Mouse (Mus musculus): ENCODE results near the gene Cd200. TPM values are rescaled to one million over a fixed set of nuclear protein-coding genes. Genes with fewer than 3 reads are reported as not detected.
"Not testable (repeated sequence)": the region's sequence is repeated elsewhere in the genome, so short reads cannot be mapped to it uniquely, and the experiment has no call there.

Gene Cd200
- polyA plus RNA-seq (2012; rRNA removed): 30.2 and 54.1 TPM in 2 replicates

- no peak for DNase-seq (ENCODE audit: low read depth, low spot score)
- WGBS: 53% methylated on average over 28 of the region's 28 CpGs
Measured at GRCm38 (mm10) chr16:45408425-45409063, at the start of gene Cd200. Cd200 (minus strand) TSS chr16:45409053.

DNA sequence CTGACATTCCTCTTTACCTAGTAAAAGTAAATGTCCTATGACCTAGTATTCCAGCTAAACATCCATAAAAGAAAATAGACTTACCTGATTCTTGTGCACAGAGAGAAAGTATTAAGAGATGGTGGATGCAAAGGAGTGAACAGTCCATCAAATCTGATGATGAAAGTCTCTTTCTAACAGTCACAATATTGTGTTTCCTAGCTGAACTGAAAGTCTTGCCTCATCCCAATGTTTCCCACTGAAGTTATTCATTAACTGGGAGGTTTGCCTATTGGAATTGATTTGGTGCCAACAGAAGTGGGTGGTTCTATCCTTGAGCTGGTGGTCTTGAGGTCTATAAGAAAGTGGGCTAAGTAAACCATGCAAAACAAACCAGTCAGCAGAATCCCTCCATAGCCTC, 45.9 kb upstream of the Cd200 start:
- no peak for DNase-seq (ENCODE audit: low read depth, low spot score)

DNA sequence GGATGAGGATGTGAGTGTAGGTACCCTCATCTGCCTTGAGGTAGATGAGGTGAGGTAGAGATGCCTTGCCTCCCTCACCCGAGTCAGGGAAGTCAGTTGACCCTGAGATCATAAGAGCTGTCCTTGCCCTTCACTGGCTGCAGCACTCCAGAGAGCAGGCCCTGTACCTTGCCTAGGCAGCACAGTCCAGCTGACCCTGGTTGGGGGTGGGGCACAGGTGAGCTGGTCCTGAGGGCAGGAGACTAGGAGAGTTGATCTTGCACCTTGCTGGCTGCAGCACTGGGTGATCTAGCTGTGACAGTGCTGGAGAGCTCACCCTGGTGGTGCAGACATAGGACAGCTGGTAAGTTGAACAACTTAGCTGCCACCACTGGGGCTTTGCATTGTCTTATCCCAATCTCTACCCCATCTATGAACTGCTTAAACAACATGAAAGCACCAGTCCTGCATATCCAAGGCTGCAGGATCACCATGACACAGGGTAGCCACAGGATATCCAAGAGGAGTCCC, 28.4 kb upstream of the Cd200 start:
- no peak for DNase-seq (ENCODE audit: low read depth, low spot score)
- 88% methylated on average over 1 of the region's 1 CpGs for WGBS

DNA sequence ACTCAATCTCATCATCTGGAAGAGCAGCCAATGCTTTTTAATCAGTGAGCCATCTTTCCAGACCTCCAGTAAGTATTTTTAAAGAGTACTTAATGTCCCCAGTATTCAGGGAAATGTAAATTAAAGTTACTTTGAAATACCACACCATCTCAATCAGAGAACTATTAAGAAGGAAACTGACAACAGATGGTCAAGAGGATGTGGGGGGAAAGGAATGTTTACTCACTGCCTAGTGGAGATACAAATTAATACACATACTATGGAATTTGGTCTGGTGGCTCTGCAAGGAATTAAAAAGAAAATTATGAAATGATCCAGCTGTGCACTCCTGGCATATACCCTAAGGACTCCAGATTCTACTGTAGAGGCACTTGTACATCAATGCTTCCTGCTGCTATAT, 26.7 kb upstream of the Cd200 start:
- DNase-seq (ENCODE audit: low read depth, low spot score): no peak

- DNase-seq (ENCODE audit: low read depth, low spot score): no peak
- 81% methylated on average over 9 of the region's 9 CpGs for WGBS
Measured at GRCm38 (mm10) chr16:45427651-45428050, 18.8 kb upstream of the Cd200 start.

DNA sequence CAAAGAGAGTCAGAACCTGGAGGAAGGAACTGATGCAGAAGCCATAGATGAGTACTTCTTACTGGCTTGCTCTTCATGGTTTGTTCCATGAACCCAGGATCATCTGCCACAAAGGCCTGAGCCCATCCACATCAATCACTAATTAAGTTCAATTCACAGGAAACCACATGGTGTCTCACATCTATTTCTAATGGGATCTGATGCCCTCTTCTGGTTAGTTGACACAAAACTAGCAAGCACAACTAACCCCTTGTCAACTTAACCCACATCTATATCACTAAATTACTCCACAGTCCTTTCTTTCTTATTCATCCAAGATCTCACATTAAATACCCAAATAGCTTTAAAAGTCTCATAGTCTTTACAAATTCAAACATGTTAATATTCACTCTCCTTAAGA, 4.6 kb upstream of the Cd200 start:
- DNase-seq (ENCODE audit: low read depth, low spot score): no peak

GRCm38 (mm10) chr16:45409064-45409446, 202 bp upstream of the Cd200 start:
- 59% methylated on average over 7 of the region's 7 CpGs for WGBS
- not testable (repeated sequence) for DNase-seq (ENCODE audit: low read depth, low spot score)

GRCm38 (mm10) chr16:45407645-45408400, 1.0 kb downstream of the Cd200 start:
- DNase-seq (ENCODE audit: low read depth, low spot score): no peak
- WGBS: 57% methylated on average over 9 of the region's 9 CpGs

- DNase-seq (ENCODE audit: low read depth, low spot score): no peak
- 84% methylated on average over 5 of the region's 5 CpGs for WGBS
Measured at GRCm38 (mm10) chr16:45407091-45407490, 1.8 kb downstream of the Cd200 start.

- WGBS: 74% methylated on average over 2 of the region's 2 CpGs
- no peak for DNase-seq (ENCODE audit: low read depth, low spot score)
Measured at GRCm38 (mm10) chr16:45402951-45403350, 5.9 kb downstream of the Cd200 start.

DNA sequence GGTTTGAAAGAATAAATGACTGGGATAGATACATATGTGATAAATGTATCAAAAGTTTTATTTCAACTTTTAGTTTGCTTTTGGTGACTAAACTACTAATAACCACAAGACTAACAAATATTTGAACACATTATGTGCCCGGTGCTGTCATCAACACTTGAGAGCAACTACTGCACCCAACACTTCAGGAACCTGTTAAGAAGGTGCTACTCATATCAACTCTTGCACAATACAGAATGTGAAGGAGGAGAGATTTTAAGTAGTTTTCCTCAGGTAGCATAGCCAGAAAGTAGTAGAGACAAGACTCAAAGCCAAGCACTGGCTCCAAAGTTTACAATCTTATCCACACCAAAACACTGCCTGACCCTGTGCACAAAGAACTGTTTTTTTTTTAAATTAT, 6.8 kb downstream of the Cd200 start:
- 44% methylated on average over 1 of the region's 1 CpGs for WGBS
- DNase-seq (ENCODE audit: low read depth, low spot score): no peak

GRCm38 (mm10) chr16:45399947-45400555, 8.8 kb downstream of the Cd200 start:
- no peak for DNase-seq (ENCODE audit: low read depth, low spot score)
- 56% methylated on average over 9 of the region's 9 CpGs for WGBS

DNA sequence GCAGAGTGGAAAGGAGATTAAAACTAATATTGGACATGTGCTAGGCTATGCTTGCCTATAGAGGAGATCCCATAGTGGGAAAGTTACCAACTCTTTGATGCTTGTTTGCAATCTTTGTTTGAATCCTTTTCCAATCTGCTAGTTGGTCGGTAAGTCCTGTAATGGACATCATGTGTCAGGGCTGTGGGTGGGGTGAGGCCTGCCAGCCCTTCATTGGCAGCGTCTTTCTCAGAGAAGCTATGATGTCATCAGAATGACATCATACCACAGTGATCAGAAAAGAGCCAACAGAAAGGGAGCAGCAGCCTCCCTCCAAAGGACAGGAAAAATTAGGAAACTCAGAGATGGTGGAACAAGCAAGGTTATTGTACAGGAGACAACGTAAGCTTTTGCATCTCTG, 9.4 kb downstream of the Cd200 start:
- WGBS: 73% methylated on average over 3 of the region's 3 CpGs
- no peak for DNase-seq (ENCODE audit: low read depth, low spot score)

- 79% methylated on average over 2 of the region's 2 CpGs for WGBS
- no peak for DNase-seq (ENCODE audit: low read depth, low spot score)
Measured at GRCm38 (mm10) chr16:45397440-45397839, 11.4 kb downstream of the Cd200 start.

DNA sequence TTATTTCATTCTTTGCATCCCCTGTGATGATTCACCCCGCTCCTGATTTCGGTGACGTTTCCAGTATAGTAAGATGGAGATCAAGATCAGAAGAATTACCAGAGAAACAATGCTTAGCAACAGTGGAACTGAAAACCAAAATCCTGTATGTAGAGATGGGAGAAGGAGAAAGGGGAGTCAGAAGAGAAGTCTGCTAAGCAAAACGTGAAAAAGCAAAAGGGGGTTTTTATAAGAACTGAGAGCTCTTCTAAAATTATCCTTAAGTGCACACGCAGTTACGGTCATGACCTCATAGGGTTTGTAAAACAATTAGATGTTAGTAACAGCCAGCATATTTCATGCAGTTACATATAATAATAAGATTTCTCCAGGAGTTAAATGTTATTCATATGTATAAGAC, 16.6 kb downstream of the Cd200 start:
- WGBS: 84% methylated on average over 6 of the region's 6 CpGs
- no peak for DNase-seq (ENCODE audit: low read depth, low spot score)

- 93% methylated on average over 3 of the region's 3 CpGs for WGBS
- no peak for DNase-seq (ENCODE audit: low read depth, low spot score)
Measured at GRCm38 (mm10) chr16:45391680-45392079, 17.2 kb downstream of the Cd200 start.

DNA sequence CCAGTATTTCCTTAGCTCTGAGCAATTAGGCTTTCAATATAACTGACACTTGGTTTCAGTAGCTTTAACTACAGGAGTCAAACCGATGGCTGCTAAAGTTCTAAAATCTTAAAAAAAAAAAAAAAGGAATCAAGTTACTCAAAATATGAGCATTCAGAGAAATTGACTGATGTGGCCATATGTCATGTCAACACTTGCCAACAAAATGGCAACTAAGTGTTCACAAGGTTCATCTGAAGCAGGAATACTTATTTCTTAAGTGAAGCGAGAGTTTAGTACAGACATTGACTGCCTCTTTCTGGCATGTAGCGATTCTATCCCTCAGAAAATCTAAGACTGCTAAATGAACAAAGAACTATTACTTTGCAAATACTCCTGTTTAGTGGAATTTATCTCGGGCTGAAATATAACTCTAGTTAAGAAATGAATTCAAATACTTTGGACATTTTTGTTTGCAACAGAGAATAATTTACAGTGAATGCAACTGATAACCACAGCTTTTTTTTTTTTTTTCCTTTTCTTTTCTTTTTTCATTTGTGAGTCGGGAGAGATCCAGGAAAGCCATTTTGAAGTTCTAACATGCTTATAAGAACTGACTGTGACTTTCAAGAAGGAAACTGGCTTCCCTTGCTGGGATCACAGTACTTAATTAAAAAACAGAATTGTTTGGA, 18.4 kb downstream of the Cd200 start:
- DNase-seq (ENCODE audit: low read depth, low spot score): no peak
- 90% methylated on average over 5 of the region's 5 CpGs for WGBS

GRCm38 (mm10) chr16:45389833-45390232, 19.0 kb downstream of the Cd200 start:
- WGBS: 84% methylated on average over 2 of the region's 2 CpGs
- no peak for DNase-seq (ENCODE audit: low read depth, low spot score)

GRCm38 (mm10) chr16:45389041-45389440, 19.8 kb downstream of the Cd200 start:
- 87% methylated on average over 2 of the region's 2 CpGs for WGBS

DNA sequence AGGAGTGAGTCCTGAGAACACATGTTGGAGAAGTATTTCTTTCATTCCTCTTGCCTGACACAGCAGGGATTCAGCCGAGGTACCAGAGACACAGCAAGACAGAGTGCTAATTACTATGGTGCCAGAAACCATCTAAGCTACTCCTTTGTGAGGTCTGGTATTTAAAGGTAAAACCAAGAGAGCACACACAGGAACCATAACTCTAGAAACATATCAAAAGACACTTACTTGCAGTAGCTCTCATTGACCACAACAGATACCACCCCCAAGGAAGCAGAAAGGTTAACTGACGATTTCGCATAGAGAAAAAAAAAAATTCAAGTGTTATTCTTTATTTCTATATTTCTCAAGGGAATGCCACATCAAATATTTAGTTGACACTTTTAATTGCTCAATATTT, 27.0 kb downstream of the Cd200 start:
- WGBS: 84% methylated on average over 3 of the region's 3 CpGs
- DNase-seq (ENCODE audit: low read depth, low spot score): no peak

More at GRCm38 (mm10) chr16:45389041-45389440, 19.8 kb downstream of the Cd200 start:
- no peak for DNase-seq (ENCODE audit: low read depth, low spot score)
